Mouse (Mus musculus): ENCODE results near the gene Mccc1.

GRCm38 (mm10) chr3:36044520-36044919 is 44.0 kb upstream of the Mccc1 start:
- TF ChIP-seq POLR2A (IDR thresholded peaks at IDR 0.05; ENCODE audit: borderline replicate concordance, extremely low read depth, low read depth, low read length) (no peak), CTCF (IDR thresholded peaks at IDR 0.05; ENCODE audit: insufficient read depth, low read length) (no peak)
